Mouse (Mus musculus) neural tube, embryonic 11.5 days (tissue): ENCODE data around the gene Mrpl9. TPM values are rescaled to one million over a fixed set of nuclear protein-coding genes. Genes with fewer than 3 reads are reported as not detected.

Source experiments
- ATAC-seq: fragments of 200-750 bp; cut with Nextera tagmentation; 2 replicates; pipeline ENCODE4 v1.8.0; 2017; ENCODE audit warnings: moderate number of reproducible peaks, mild to moderate bottlenecking, moderate TSS enrichment, moderate library complexity; ENCODE audit not compliant: insufficient read depth, low FRiP score, low TSS enrichment
- DNase-seq: peaks from one replicate; pipeline ENCODE4 v3.0.0-alpha.2; 2015; ENCODE audit warnings: low spot score
- H3K27ac ChIP-seq: fragments of 300-500 bp; sonication (generic); 2 replicates; pipeline ENCODE4 v1.5.1; 2014; ENCODE audit warnings: low read depth, mild to moderate bottlenecking, low read length
- H3K27me3 ChIP-seq: fragments of 300-500 bp; sonication (generic); 2 replicates; pipeline ENCODE4 v1.6.1; 2014; ENCODE audit warnings: mild to moderate bottlenecking, low read length, mixed read lengths; ENCODE audit not compliant: control insufficient read depth, insufficient read depth
- H3K36me3 ChIP-seq: fragments of 300-500 bp; sonication (generic); 2 replicates; pipeline ENCODE4 v1.6.1; 2014; ENCODE audit warnings: mild to moderate bottlenecking, low read length, moderate library complexity, mixed read lengths; ENCODE audit not compliant: control insufficient read depth, insufficient read depth
- H3K4me1 ChIP-seq: fragments of 300-500 bp; sonication (generic); 2 replicates; pipeline ENCODE4 v1.6.1; 2014; ENCODE audit warnings: low read length, mixed read lengths; ENCODE audit not compliant: control insufficient read depth, insufficient read depth
- H3K4me2 ChIP-seq: fragments of 300-500 bp; sonication (generic); 2 replicates; pipeline ENCODE4 v1.6.1; 2014; ENCODE audit warnings: low read depth, mild to moderate bottlenecking, moderate library complexity
- H3K4me3 ChIP-seq: fragments of 300-500 bp; sonication (generic); 2 replicates; pipeline ENCODE4 v1.5.1; 2014; ENCODE audit warnings: low read depth, low read length
- H3K9ac ChIP-seq: fragments of 300-500 bp; sonication (generic); 2 replicates; pipeline ENCODE4 v1.6.1; 2014; ENCODE audit warnings: mild to moderate bottlenecking, low read length
- H3K9me3 ChIP-seq: fragments of 300-500 bp; sonication (generic); 2 replicates; pipeline ENCODE4 v1.6.1; 2016; ENCODE audit warnings: low read length; ENCODE audit not compliant: control insufficient read depth
- whole genome bisulfite sequencing: fragments of 180-500 bp; shearing (Covaris S2); extraction: QIAGEN DNeasy Blood & Tissue Kit; methylation state at CpG from one replicate; pipeline ENCODE4 v1.1.7; 2014; 5-methylcytosine and 5-hydroxymethylcytosine counted together
- polyA plus RNA-seq: library from polyadenylated mRNA; unstranded; fragments of >200 nt; fragmentation: Nextera tagmentation; extraction: Ambion mirVana; gene quantifications from 2 replicates; pipeline ENCODE4 v1.2.1, GENCODE M21; 2014

The Mrpl9 gene
- polyA plus RNA-seq, 1 experiment from 2014 or later = 64.7 TPM

DNA sequence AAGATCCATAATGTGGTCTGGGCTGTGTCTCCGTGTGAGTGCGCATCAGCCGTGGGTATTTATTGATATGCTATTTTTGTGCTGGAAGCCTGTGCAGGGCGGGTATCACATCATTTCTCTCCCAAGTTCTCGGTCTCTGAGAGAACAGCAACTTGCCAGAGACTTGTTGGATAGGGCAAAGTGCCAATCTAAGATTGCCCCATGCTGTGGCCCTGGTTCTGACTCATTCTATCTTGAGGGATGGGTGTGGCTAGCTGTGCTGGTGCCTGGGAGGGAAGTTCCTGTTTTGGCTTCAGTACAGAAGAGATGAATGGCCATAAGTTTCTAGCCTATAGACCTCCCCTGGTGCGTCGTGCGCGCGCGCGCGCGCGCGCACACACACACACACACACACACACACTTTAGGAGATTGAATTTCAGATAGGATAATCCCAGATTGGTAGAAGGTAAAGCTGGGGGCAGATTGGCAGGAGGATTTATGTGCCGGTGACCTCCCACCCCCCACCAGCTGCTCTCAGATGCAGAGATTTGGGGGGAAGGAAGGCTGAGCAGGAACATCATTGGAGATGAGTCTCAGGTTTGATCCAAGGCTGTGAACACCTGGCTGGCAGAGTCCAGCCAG, 39.8 kb downstream of the Mrpl9 start:
- Histone ChIP-seq H3K27me3 (peaks cover 8% of the 10 kb centered on the region; the same call in 1 of the 2 replicates), H3K27ac (peak overlapping the region; percentile 50), H3K9ac (no peak overlapping the region), H3K4me1 (peaks cover 47% of the 10 kb centered on the region), H3K9me3 (no peaks in the 10 kb centered on the region), H3K4me2 (no peak overlapping the region), H3K36me3 (peaks cover 2% of the 10 kb centered on the region; the same call in 1 of the 2 replicates), H3K4me3 (no peak overlapping the region)
- no peak for DNase-seq
- no peak for ATAC-seq
- WGBS = 77% methylated on average over 17 of the region's 17 CpGs

DNA sequence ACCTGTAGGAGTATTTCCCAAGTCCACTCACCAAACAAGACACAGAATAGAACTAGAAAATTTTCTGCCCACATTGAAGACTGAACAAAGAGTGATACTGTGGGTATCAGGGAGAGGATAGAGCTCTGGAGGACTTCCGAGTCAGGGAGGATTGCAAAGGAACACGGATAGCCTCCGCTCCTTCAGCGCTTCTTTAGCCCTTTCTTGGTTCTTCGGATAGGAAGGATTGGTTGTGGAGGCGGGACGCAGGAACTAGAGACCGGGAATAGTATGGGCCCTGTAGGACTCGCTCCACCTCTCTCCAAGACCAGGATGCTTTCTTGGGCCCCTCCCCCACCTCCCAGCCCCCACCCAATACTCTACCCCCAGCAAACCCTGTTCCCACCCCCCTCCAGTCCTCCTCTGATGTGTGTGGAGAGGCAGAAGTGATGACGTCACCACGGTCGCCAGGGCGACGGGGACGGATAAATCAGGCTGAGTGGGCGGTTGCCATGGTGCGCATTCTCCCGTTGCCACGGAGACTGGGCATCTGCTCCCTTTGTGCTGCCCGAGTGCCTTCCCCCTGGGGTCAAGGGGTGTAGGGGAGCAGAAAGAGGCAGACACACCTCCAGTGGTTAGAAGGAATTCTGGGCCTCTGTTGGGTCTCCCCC, 40.8 kb downstream of the Mrpl9 start:
- Histone ChIP-seq H3K4me2 (peak overlapping the region; percentile 25), H3K27me3 (peaks cover 7% of the 10 kb centered on the region; the same call in 1 of the 2 replicates), H3K27ac (peak overlapping the region; percentile 75), H3K9ac (no peak overlapping the region), H3K36me3 (peaks cover 2% of the 10 kb centered on the region; the same call in 1 of the 2 replicates), H3K4me3 (no peak overlapping the region), H3K4me1 (peaks cover 47% of the 10 kb centered on the region), H3K9me3 (no peaks in the 10 kb centered on the region)
- WGBS = 15% methylated on average over 20 of the region's 20 CpGs
- ATAC-seq (peak; percentile 94), DNase-seq (peak; percentile 96)

DNA sequence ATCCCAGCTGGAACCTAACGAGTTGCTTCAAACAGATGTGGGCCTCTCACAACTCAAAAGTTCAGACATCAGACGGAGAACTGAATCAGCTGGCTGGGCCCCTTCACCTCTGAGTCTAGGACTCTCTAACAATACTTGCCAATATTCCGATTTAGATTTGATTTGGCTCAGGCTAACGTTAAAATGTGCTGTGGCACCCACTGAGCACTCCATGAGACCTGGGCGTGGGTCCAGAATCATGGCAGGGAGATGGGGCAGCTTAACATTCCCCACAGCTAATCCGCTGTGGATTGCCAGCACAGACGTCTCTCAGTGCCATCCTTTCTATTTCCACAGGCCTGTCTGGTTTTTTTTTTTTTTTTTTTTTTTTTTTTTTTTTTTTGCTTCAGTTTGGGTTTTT, 42.8 kb downstream of the Mrpl9 start:
- Histone ChIP-seq H3K4me1 (peaks cover 36% of the 10 kb centered on the region), H3K36me3 (peaks cover 3% of the 10 kb centered on the region; the same call in 1 of the 2 replicates), H3K9ac (no peak overlapping the region), H3K4me2 (no peak overlapping the region), H3K9me3 (no peaks in the 10 kb centered on the region), H3K4me3 (no peak overlapping the region), H3K27me3 (no peaks in the 10 kb centered on the region), H3K27ac (no peak overlapping the region)
- 80% methylated on average over 7 of the region's 7 CpGs for WGBS
- DNase-seq = no peak
- ATAC-seq = no peak

DNA sequence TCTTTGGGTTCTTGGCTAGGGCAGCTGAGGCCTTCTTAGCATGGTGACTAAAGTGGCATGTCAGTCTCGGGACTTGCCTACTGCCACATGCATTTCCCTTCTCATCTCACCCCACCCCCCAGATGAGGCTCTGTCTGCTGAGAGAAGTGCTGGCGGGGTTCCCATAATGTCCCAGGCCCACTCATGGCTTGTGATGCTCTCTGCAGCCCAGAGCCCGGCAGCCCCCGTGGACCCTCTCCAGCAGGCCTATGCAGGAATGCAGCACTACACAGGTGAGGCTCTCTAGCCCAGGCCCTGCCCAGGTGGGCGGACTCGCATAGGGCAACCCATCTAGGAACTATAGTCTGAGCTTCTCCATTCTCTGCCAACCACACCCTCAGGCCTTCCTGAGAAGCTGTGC, 44.5 kb downstream of the Mrpl9 start:
- no peaks in the 10 kb centered on the region for H3K9me3 ChIP-seq
- ATAC-seq (no peak), DNase-seq (no peak)
- no peaks in the 10 kb centered on the region for H3K27me3 ChIP-seq
- WGBS = 88% methylated on average over 6 of the region's 6 CpGs
- peaks cover 27% of the 10 kb centered on the region for H3K4me1 ChIP-seq
- no peak overlapping the region for H3K9ac ChIP-seq
- H3K4me3 ChIP-seq = no peak overlapping the region
- no peak overlapping the region for H3K4me2 ChIP-seq
- H3K27ac ChIP-seq = no peak overlapping the region
- H3K36me3 ChIP-seq = peaks cover 5% of the 10 kb centered on the region; the same call in 1 of the 2 replicates

DNA sequence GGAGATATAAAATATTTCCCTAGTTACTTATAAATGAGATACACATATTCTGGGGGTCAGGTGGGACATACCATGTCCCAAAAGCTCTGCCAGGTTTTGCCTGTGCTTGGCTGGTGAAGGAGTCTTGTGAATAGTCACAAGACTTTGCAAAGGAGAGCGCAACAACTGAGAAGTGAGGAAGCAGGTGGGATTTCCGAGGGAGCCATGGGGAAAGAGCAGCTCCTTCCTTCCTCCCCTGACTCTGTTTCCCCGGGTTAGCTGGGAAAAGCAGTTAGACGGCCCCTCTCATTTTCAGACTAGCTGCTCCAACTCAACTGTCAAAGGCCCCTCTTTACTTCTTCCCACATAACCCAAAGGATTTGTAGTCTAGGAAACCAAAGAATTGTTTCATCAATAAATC, 54.0 kb downstream of the Mrpl9 start:
- WGBS = 78% methylated on average over 4 of the region's 4 CpGs
- Histone ChIP-seq H3K27me3 (no peaks in the 10 kb centered on the region), H3K4me2 (no peak overlapping the region), H3K27ac (no peak overlapping the region), H3K9ac (no peak overlapping the region), H3K9me3 (no peaks in the 10 kb centered on the region), H3K4me1 (no peaks in the 10 kb centered on the region), H3K36me3 (no peaks in the 10 kb centered on the region), H3K4me3 (no peak overlapping the region)
- ATAC-seq (no peak), DNase-seq (no peak)

Other genes with a start within 250 kb of the Mrpl9 start
- gene Gm5286, start 246.6 kb upstream of the Mrpl9 start, polyA plus RNA-seq = not detected in 2 replicates
- not detected in 2 replicates for gene Gm4778, start 179.3 kb upstream of the Mrpl9 start, polyA plus RNA-seq
- 14.8 TPM in 2 replicates for gene Them4, start 133.2 kb upstream of the Mrpl9 start, polyA plus RNA-seq
- 0.19 TPM in 1 of 2 replicates, not detected in the other for gene Them5, start 101.2 kb upstream of the Mrpl9 start, polyA plus RNA-seq
- 1.4 and 1.6 TPM in 2 replicates for gene C2cd4d, start 80.9 kb upstream of the Mrpl9 start, polyA plus RNA-seq
- gene Rorc, start 70.5 kb upstream of the Mrpl9 start, polyA plus RNA-seq = 0.28 TPM in 1 of 2 replicates, not detected in the other
- gene Lingo4, start 44.8 kb upstream of the Mrpl9 start, polyA plus RNA-seq = 0.33 and 0.46 TPM in 2 replicates
- 43.8 and 48.1 TPM in 2 replicates for gene Tdrkh, start 30.0 kb upstream of the Mrpl9 start, polyA plus RNA-seq
- gene Oaz3, start 597 bp downstream of the Mrpl9 start, polyA plus RNA-seq = 0.23 and 0.41 TPM in 2 replicates
- 143 and 154 TPM in 2 replicates for gene Celf3, start 35.0 kb downstream of the Mrpl9 start, polyA plus RNA-seq
- 9.3 and 9.5 TPM in 2 replicates for gene Riiad1, start 37.0 kb downstream of the Mrpl9 start, polyA plus RNA-seq
- 36.4 and 39.9 TPM in 2 replicates for gene Snx27, start 139.4 kb downstream of the Mrpl9 start, polyA plus RNA-seq
- gene Gm10972, start 199.8 kb downstream of the Mrpl9 start, polyA plus RNA-seq = not detected in 2 replicates
- gene Tuft1, start 215.6 kb downstream of the Mrpl9 start, polyA plus RNA-seq = 3.4 and 3.6 TPM in 2 replicates